Mouse (Mus musculus) liver, embryonic 12.5 days (tissue): ENCODE measurements at regions not wholly inside any gene's neighbourhood (a gene's known extent, or its start where the extent isn't known, plus 50 kb on each side); places are given as distances from the start of the nearest gene placed in this dataset.
A peak's percentile ranks its signal among the peaks of the same experiment; 100 is the strongest.

ENCODE experiments used
- ATAC-seq: fragments of 200-750 bp; cut with Nextera tagmentation; 2 replicates; pipeline ENCODE4 v1.8.0; 2017; ENCODE audit warnings: moderate number of reproducible peaks, mild to moderate bottlenecking, moderate library complexity
- H3K27ac ChIP-seq: fragments of 300-500 bp; sonication (generic); 2 replicates; pipeline ENCODE4 v1.5.1; 2016; ENCODE audit warnings: mild to moderate bottlenecking
- H3K27me3 ChIP-seq: fragments of 300-500 bp; sonication (generic); replicated peaks from 2 replicates; pipeline ENCODE4 v1.6.1; 2016; ENCODE audit warnings: mild to moderate bottlenecking, moderate library complexity
- H3K36me3 ChIP-seq: fragments of 300-500 bp; sonication (generic); 2 replicates; pipeline ENCODE4 v1.6.1; 2016; ENCODE audit warnings: mild to moderate bottlenecking, moderate library complexity
- H3K4me1 ChIP-seq: fragments of 300-500 bp; sonication (generic); 2 replicates; pipeline ENCODE4 v1.6.1; 2016
- H3K4me2 ChIP-seq: fragments of 300-500 bp; sonication (generic); 2 replicates; pipeline ENCODE4 v1.6.1; 2016; ENCODE audit warnings: mild to moderate bottlenecking, moderate library complexity
- H3K4me3 ChIP-seq: fragments of 300-500 bp; sonication (generic); 2 replicates; pipeline ENCODE4 v1.5.1; 2016; ENCODE audit warnings: mild to moderate bottlenecking, moderate library complexity
- H3K9ac ChIP-seq: fragments of 300-500 bp; sonication (generic); 2 replicates; pipeline ENCODE4 v1.6.1; 2016; ENCODE audit warnings: mild to moderate bottlenecking, moderate library complexity
- H3K9me3 ChIP-seq: fragments of 300-500 bp; sonication (generic); replicated peaks from 2 replicates; pipeline ENCODE4 v1.6.1; 2016; ENCODE audit warnings: mild to moderate bottlenecking, moderate library complexity
- WGBS: fragments of 180-500 bp; shearing (Covaris S2); methylation state at CpG from one replicate; pipeline ENCODE4 v1.1.7; 2016; ENCODE audit not compliant: insufficient replicate concordance; 5-methylcytosine and 5-hydroxymethylcytosine counted together

GRCm38 (mm10) chr1:133504116-133504515 lies 79.9 kb upstream of the Sox13 start:
- Histone ChIP-seq H3K4me1 (no peaks in the 10 kb centered on the region), H3K4me2 (no peak overlapping the region), H3K4me3 (no peak overlapping the region), H3K27ac (no peak overlapping the region), H3K9ac (no peak overlapping the region), H3K36me3 (no peaks in the 10 kb centered on the region), H3K27me3 (no peaks in the 10 kb centered on the region), H3K9me3 (no peaks in the 10 kb centered on the region; the same call in 1 of the 2 replicates)
- ATAC-seq, result no peak
- 34% methylated on average over 3 of the region's 3 CpGs for WGBS

DNA sequence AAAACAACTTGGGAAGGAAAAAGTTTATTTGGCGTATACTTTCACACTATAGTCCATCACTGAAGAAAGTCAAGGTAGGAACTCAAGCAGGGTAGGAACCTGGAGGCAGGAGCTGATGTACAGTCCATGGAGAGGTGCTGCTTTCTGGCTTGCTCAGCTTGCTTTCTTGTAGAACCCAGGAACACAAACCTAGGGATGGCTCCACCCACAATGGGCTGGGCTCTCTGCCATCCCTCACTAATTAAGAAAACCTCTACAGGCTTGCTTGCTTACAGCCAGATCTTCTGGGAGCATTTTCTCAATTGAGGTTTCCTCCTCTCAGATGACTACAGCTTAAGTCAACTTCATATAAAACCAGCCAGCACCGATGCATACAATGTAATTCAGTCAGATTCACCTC lies 79.2 kb upstream of the Sox13 start:
- no peaks in the 10 kb centered on the region for H3K27me3 ChIP-seq
- WGBS, result 73% methylated on average over 2 of the region's 2 CpGs
- no peak overlapping the region for H3K4me3 ChIP-seq
- H3K9me3 ChIP-seq, result no peaks in the 10 kb centered on the region; the same call in 1 of the 2 replicates
- no peak overlapping the region for H3K9ac ChIP-seq
- no peak for ATAC-seq
- no peaks in the 10 kb centered on the region for H3K4me1 ChIP-seq
- no peaks in the 10 kb centered on the region for H3K36me3 ChIP-seq
- no peak overlapping the region for H3K4me2 ChIP-seq
- H3K27ac ChIP-seq, result no peak overlapping the region

GRCm38 (mm10) chr1:133501016-133501415 lies 76.8 kb upstream of the Sox13 start:
- Histone ChIP-seq H3K4me2 (no peak overlapping the region), H3K9ac (no peak overlapping the region), H3K27ac (no peak overlapping the region), H3K27me3 (no peaks in the 10 kb centered on the region), H3K4me3 (no peak overlapping the region), H3K36me3 (no peaks in the 10 kb centered on the region), H3K4me1 (no peaks in the 10 kb centered on the region), H3K9me3 (no peaks in the 10 kb centered on the region; the same call in 1 of the 2 replicates)
- 70% methylated on average over 13 of the region's 13 CpGs for WGBS
- ATAC-seq, result no peak

GRCm38 (mm10) chr1:133492986-133493741 lies 69.0 kb upstream of the Sox13 start:
- Histone ChIP-seq H3K4me3 (peak overlapping the region; percentile 36), H3K27me3 (peaks cover 23% of the 10 kb centered on the region), H3K9ac (no peak overlapping the region), H3K4me1 (peaks cover 10% of the 10 kb centered on the region; the same call in 1 of the 2 replicates), H3K4me2 (peak overlapping the region; percentile 62), H3K9me3 (no peaks in the 10 kb centered on the region), H3K27ac (peak overlapping the region; percentile 23; the same call in 1 of the 2 replicates), H3K36me3 (no peaks in the 10 kb centered on the region)
- 3% methylated on average over 29 of the region's 29 CpGs for WGBS
- ATAC-seq, result peak; percentile 46; the same call in 1 of the 2 replicates

- ATAC-seq, result no peak
- Histone ChIP-seq H3K36me3 (no peaks in the 10 kb centered on the region), H3K27me3 (peaks cover 23% of the 10 kb centered on the region), H3K4me2 (peak overlapping the region; percentile 62), H3K4me1 (peaks cover 10% of the 10 kb centered on the region; the same call in 1 of the 2 replicates), H3K9ac (no peak overlapping the region), H3K9me3 (no peaks in the 10 kb centered on the region), H3K27ac (peak overlapping the region; percentile 23; the same call in 1 of the 2 replicates), H3K4me3 (peak overlapping the region; percentile 36)
- WGBS, result 14% methylated on average over 11 of the region's 11 CpGs
Measured at GRCm38 (mm10) chr1:133492291-133492985, 68.3 kb upstream of the Sox13 start.

DNA sequence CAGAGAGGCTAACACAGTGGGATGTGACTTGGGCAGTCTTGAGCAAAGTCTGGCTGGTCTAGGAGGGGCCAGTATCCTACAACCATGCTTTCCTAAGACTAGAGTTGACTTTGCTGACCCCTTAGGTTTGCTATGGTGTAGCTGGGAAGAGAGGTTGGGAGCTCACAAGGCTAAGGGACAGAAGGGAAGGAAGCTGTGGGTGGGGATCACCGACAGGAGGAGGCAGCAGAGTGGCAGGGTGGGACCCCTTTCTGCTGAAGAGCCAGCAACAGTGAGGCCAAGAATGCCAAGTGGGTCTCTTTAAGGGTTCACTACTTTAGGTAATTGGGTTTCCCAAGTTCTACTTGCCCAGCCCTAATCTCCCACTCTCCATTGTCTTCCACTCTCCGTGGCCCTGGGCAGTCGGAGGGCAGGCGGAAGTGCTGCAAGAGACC lies 67.7 kb upstream of the Sox13 start:
- Histone ChIP-seq H3K27ac (no peak overlapping the region), H3K4me2 (peak overlapping the region; percentile 62; the same call in 1 of the 2 replicates), H3K36me3 (no peaks in the 10 kb centered on the region), H3K4me1 (peaks cover 10% of the 10 kb centered on the region; the same call in 1 of the 2 replicates), H3K9me3 (no peaks in the 10 kb centered on the region), H3K27me3 (peaks cover 23% of the 10 kb centered on the region), H3K4me3 (no peak overlapping the region), H3K9ac (no peak overlapping the region)
- no peak for ATAC-seq
- 19% methylated on average over 4 of the region's 4 CpGs for WGBS

DNA sequence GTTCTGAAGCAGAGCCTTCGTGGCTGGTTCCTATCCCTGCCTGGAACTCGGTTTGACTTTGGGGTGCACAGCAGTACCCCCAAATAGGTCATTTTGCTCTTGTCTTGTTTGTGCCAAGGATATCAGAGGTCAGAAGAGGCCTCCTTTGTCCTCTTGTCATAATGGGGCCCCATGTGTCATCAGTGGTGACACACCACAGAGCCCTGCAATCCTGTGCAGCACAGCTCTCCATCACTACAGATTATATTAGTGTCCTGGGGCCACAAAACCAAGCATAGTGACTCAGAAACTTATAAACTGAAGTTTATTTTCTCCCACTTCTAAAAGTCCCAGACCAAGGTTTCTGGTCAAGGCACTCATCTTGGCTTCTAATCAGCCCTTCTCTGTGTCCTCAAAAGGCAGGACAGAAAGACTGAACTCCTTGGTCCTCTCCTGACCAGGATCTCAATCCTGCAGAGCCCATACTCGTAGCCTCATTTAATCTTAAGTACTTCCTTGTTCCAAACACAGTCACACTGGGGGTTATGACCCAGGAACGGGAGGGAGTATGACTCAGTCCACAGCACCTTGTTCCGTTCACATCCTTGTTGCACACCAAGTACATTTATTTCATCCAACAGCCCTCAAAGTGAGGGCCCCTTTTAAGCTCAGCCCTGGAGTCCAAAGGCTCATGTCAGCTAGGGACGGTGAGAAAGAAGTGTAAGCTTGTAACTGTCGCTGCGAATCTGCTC lies 63.2 kb upstream of the Sox13 start:
- no peak overlapping the region for H3K4me2 ChIP-seq
- ATAC-seq, result no peak
- no peak overlapping the region for H3K27ac ChIP-seq
- H3K4me3 ChIP-seq, result no peak overlapping the region
- H3K27me3 ChIP-seq, result peaks cover 7% of the 10 kb centered on the region
- H3K36me3 ChIP-seq, result no peaks in the 10 kb centered on the region
- H3K9me3 ChIP-seq, result no peaks in the 10 kb centered on the region
- 43% methylated on average over 8 of the region's 8 CpGs for WGBS
- peaks cover 7% of the 10 kb centered on the region for H3K4me1 ChIP-seq
- no peak overlapping the region for H3K9ac ChIP-seq

GRCm38 (mm10) chr1:133486370-133486769 lies 62.2 kb upstream of the Sox13 start:
- Histone ChIP-seq H3K9me3 (no peaks in the 10 kb centered on the region), H3K27ac (no peak overlapping the region), H3K9ac (no peak overlapping the region), H3K27me3 (no peaks in the 10 kb centered on the region), H3K4me2 (no peak overlapping the region), H3K4me1 (peaks cover 7% of the 10 kb centered on the region; the same call in 1 of the 2 replicates), H3K4me3 (no peak overlapping the region), H3K36me3 (no peaks in the 10 kb centered on the region)
- 43% methylated on average over 9 of the region's 10 CpGs for WGBS
- ATAC-seq, result no peak

DNA sequence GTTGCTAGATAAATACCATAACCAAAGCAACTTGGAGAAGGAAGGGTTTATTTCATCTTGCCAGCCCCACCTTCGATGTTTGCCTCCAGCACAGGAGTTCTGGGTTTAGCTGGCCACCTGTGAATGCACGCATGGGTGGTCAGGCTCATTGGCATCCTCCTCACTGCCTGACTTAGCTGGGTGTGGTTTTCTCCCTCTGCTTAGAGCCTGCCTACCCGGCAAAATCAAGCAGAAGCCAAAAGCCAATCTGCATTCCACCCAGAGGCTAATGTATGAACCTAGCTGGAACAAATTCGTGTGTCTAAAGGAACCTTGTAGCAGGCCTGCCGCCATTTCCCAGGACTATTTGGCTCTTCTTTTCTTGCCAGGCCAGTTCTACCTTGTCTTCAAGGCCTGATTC lies 58.7 kb upstream of the Sox13 start:
- H3K27me3 ChIP-seq, result no peaks in the 10 kb centered on the region
- WGBS, result 56% methylated on average over 5 of the region's 5 CpGs
- H3K9ac ChIP-seq, result no peak overlapping the region

DNA sequence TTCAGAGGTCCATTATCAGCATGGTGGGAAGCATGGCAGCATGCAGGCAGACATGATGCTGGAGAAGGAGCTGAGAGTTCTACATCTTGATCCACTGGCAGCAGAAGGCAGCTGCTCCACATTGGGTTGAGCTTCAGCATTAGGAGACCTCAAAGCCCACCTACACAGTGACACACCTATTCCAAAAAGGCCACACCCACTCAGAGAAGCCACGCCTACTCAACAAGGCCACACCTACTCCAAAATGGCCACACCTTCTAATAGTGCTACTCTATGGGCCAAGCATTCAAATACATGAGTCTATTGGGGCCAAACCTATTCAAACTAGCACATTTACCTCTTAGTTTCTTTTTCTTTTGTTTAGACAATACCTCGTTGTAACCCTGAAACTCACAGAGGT lies 50.4 kb upstream of the Sox13 start:
- H3K9me3 ChIP-seq, result no peaks in the 10 kb centered on the region
- H3K27me3 ChIP-seq, result no peaks in the 10 kb centered on the region
- no peak overlapping the region for H3K4me3 ChIP-seq
- no peak overlapping the region for H3K27ac ChIP-seq
- H3K36me3 ChIP-seq, result no peaks in the 10 kb centered on the region
- H3K9ac ChIP-seq, result no peak overlapping the region
- no peaks in the 10 kb centered on the region for H3K4me1 ChIP-seq
- ATAC-seq, result no peak
- no peak overlapping the region for H3K4me2 ChIP-seq
- WGBS, result 54% methylated on average over 2 of the region's 2 CpGs

More for the DNA sequence above, 58.7 kb upstream of the Sox13 start:
- no peak overlapping the region for H3K4me3 ChIP-seq
- H3K4me1 ChIP-seq, result peaks cover 7% of the 10 kb centered on the region; the same call in 1 of the 2 replicates
- no peak overlapping the region for H3K4me2 ChIP-seq
- ATAC-seq, result no peak
- no peaks in the 10 kb centered on the region for H3K9me3 ChIP-seq
- no peaks in the 10 kb centered on the region for H3K36me3 ChIP-seq
- no peak overlapping the region for H3K27ac ChIP-seq
